Mouse (Mus musculus) CD4-positive, CD25-positive, alpha-beta regulatory T cell (primary cell): ENCODE data around the gene Gm10352. TPM values are rescaled to one million over a fixed set of nuclear protein-coding genes. Genes with fewer than 3 reads are reported as not detected.

Source experiments
- polyA plus RNA-seq: library from polyadenylated mRNA; unstranded; fragments of 100-300 nt; shearing (Covaris generic); gene quantifications from one replicate; pipeline ENCODE4 v1.2.1, GENCODE M21; 2017

Gm10352 gene
- polyA plus RNA-seq = not detected

GRCm38 (mm10) chrY:2900689-2901088, at the start of gene Gm10352:
TSS of gene Gm10352 (plus strand) at chrY:2900989.

GRCm38 (mm10) chrY:2932282-2932681, 31.5 kb downstream of the Gm10352 start, which contains the start of gene Gm29289:
TSS of gene Gm29289 (plus strand) at chrY:2932582.

Other genes with a start within 250 kb of the Gm10352 start
- gene Sry, start 237.3 kb upstream of the Gm10352 start, polyA plus RNA-seq = not detected
- not detected for gene H2al2b, start 180.3 kb upstream of the Gm10352 start, polyA plus RNA-seq
- not detected for gene Gm4064, start 104.8 kb upstream of the Gm10352 start, polyA plus RNA-seq
- not detected for gene Rbmy, start 70.3 kb upstream of the Gm10352 start, polyA plus RNA-seq
- gene Gm10256, start 70.3 kb upstream of the Gm10352 start, polyA plus RNA-seq = not detected
- not detected for gene Gm29289, start 31.6 kb downstream of the Gm10352 start, polyA plus RNA-seq